Mouse (Mus musculus) MEL (cell line): ENCODE measurements at regions not wholly inside any gene's neighbourhood (a gene's known extent, or its start where the extent isn't known, plus 50 kb on each side); places are given as distances from the start of the nearest gene placed in this dataset.

Experiments used
- DNase-seq: peaks from one replicate; pipeline ENCODE4 v3.0.0; 2011; ENCODE audit warnings: low read depth, low spot score
- H3K27ac ChIP-seq: 2 replicates; pipeline ENCODE4 v1.5.1; 2012; ENCODE audit warnings: low read depth, mild to moderate bottlenecking, control low read depth, low read length, moderate library complexity; ENCODE audit not compliant: control insufficient read depth
- H3K27me3 ChIP-seq, 2 experiments: fragments of 150-350 bp in 1 of 2; sonication (generic) in 1 of 2; 2 replicates each; pipeline ENCODE4 v1.6.1; 2012; ENCODE audit warnings: low read length in 2 of 2, mild to moderate bottlenecking in 2 of 2, improper control_type of control experiment in 1 of 2, moderate library complexity in 1 of 2; ENCODE audit not compliant: insufficient read depth in 2 of 2, control insufficient read depth in 1 of 2
- H3K36me3 ChIP-seq, 2 experiments: 2 replicates each; pipeline ENCODE4 v1.6.1; 2012 to 2014; ENCODE audit warnings: low read length in 2 of 2, improper control_type of control experiment in 1 of 2, inconsistent platforms in 1 of 2, mild to moderate bottlenecking in 1 of 2; ENCODE audit not compliant: insufficient read depth in 2 of 2, control insufficient read depth in 1 of 2
- H3K4me1 ChIP-seq, 2 experiments: fragments of 150-350 bp in 1 of 2; sonication (generic) in 1 of 2; 2 replicates each; pipeline ENCODE4 v1.6.1; 2012; ENCODE audit warnings: low read length in 2 of 2, improper control_type of control experiment in 1 of 2, mild to moderate bottlenecking in 1 of 2; ENCODE audit not compliant: insufficient read depth in 2 of 2, control insufficient read depth in 1 of 2
- H3K4me3 ChIP-seq, 2 experiments: fragments of 150-350 bp in 1 of 2; sonication (generic) in 1 of 2; 2 replicates each; pipeline ENCODE4 v1.5.1; 2012; ENCODE audit warnings: low read depth in 2 of 2, low read length in 2 of 2, mild to moderate bottlenecking in 2 of 2, moderate library complexity in 2 of 2, control low read depth in 1 of 2, improper control_type of control experiment in 1 of 2; ENCODE audit not compliant: control insufficient read depth in 1 of 2, insufficient read depth in 1 of 2
- H3K79me2 ChIP-seq: 2 replicates; pipeline ENCODE4 v1.6.1; 2012; ENCODE audit warnings: mild to moderate bottlenecking, low read length, moderate library complexity; ENCODE audit not compliant: control insufficient read depth, poor library complexity, insufficient read depth
- H3K9ac ChIP-seq: 2 replicates; pipeline ENCODE4 v1.6.1; 2012; ENCODE audit warnings: low read depth, mild to moderate bottlenecking, control low read depth, low read length, moderate library complexity; ENCODE audit not compliant: control insufficient read depth, poor library complexity, severe bottlenecking
- H3K9me3 ChIP-seq: fragments of 150-350 bp; sonication (generic); replicated peaks from 2 replicates; pipeline ENCODE4 v1.6.1; 2012; ENCODE audit warnings: mild to moderate bottlenecking, low read length, improper control_type of control experiment, moderate library complexity; ENCODE audit not compliant: insufficient read depth
- BHLHE40 ChIP-seq: IDR thresholded peaks from 2 replicates; pipeline ENCODE4 v1.6.1; 2012; ENCODE audit warnings: low read depth, mild to moderate bottlenecking, inconsistent platforms, low read length, improper control_type of control experiment, borderline replicate concordance
- CHD2 ChIP-seq: IDR thresholded peaks from 2 replicates; pipeline ENCODE4 v1.6.1; 2011; ENCODE audit warnings: low read length, improper control_type of control experiment
- CTCF ChIP-seq, 3 experiments: IDR thresholded peaks in 2 of 3; conservative IDR thresholded peaks in 1 of 3; 2 replicates each; pipeline ENCODE4 v1.5.1; 2011 to 2012; ENCODE audit warnings: low read length in 3 of 3, low read depth in 2 of 3, mild to moderate bottlenecking in 2 of 3, improper control_type of control experiment in 1 of 3, inconsistent platforms in 1 of 3, mixed read lengths in 1 of 3, moderate library complexity in 1 of 3; ENCODE audit not compliant: control insufficient read depth in 1 of 3, insufficient read depth in 1 of 3, poor library complexity in 1 of 3, severe bottlenecking in 1 of 3
- JUND ChIP-seq: IDR thresholded peaks from 2 replicates; pipeline ENCODE4 v1.6.1; 2011; ENCODE audit warnings: low read depth, mild to moderate bottlenecking, improper control_type of control experiment, low read length
- KAT2A ChIP-seq: conservative IDR thresholded peaks from 2 replicates; pipeline ENCODE4 v1.6.1; 2012; ENCODE audit warnings: low read depth, low read length, improper control_type of control experiment, inconsistent platforms
- MAX ChIP-seq: IDR thresholded peaks from 2 replicates; pipeline ENCODE4 v1.6.1; 2011; ENCODE audit warnings: low read length, improper control_type of control experiment
- MXI1 ChIP-seq: IDR thresholded peaks from 2 replicates; pipeline ENCODE4 v1.6.1; 2011; ENCODE audit warnings: mild to moderate bottlenecking, low read depth, low read length, improper control_type of control experiment
- MYB ChIP-seq: IDR thresholded peaks from 2 replicates; pipeline ENCODE4 v1.6.1; 2011; ENCODE audit warnings: mild to moderate bottlenecking, low read depth, low read length, improper control_type of control experiment
- NELFE ChIP-seq: IDR thresholded peaks from 2 replicates; pipeline ENCODE4 v1.6.1; 2011; ENCODE audit warnings: low read depth, low read length, improper control_type of control experiment
- RAD21 ChIP-seq: IDR thresholded peaks from 2 replicates; pipeline ENCODE4 v1.6.1; 2011; ENCODE audit warnings: mild to moderate bottlenecking, low read depth, low read length, improper control_type of control experiment
- UBTF ChIP-seq: IDR thresholded peaks from 2 replicates; pipeline ENCODE4 v1.6.1; 2012; ENCODE audit warnings: low read depth, mild to moderate bottlenecking, inconsistent platforms, low read length, improper control_type of control experiment, moderate library complexity, borderline replicate concordance; ENCODE audit not compliant: insufficient read depth
- USF2 ChIP-seq, 2 experiments: IDR thresholded peaks; 2 replicates each; pipeline ENCODE4 v1.6.1; 2011 to 2012; ENCODE audit warnings: improper control_type of control experiment in 2 of 2, low read length in 2 of 2, borderline replicate concordance in 1 of 2, inconsistent platforms in 1 of 2, low read depth in 1 of 2, mild to moderate bottlenecking in 1 of 2; ENCODE audit not compliant: insufficient read depth in 1 of 2
- ZC3H11A ChIP-seq: IDR thresholded peaks from 2 replicates; pipeline ENCODE4 v1.6.1; 2012; ENCODE audit warnings: low read depth, mild to moderate bottlenecking, inconsistent platforms, low read length, improper control_type of control experiment
- ZKSCAN1 ChIP-seq: IDR thresholded peaks from 2 replicates; pipeline ENCODE4 v1.6.1; 2012; ENCODE audit warnings: low read depth, mild to moderate bottlenecking, inconsistent platforms, low read length, improper control_type of control experiment, moderate library complexity
- ZNF384 ChIP-seq: IDR thresholded peaks from 2 replicates; pipeline ENCODE4 v1.6.1; 2012; ENCODE audit warnings: low read depth, mild to moderate bottlenecking, inconsistent platforms, low read length, improper control_type of control experiment

GRCm38 (mm10) chr3:128187330-128188044 lies 291.4 kb upstream of the Fam241a start:
- TF ChIP-seq MYB (no peak), USF2 (IDR thresholded peaks at IDR 0.05; ENCODE audit: borderline replicate concordance in 1 of 2, insufficient read depth in 1 of 2, low read depth in 1 of 2, low read length in 2 of 2) (no peak), ZKSCAN1 (no peak), CHD2 (no peak), NELFE (no peak), ZC3H11A (no peak), BHLHE40 (no peak), RAD21 (no peak)
- H3K79me2 ChIP-seq: no peaks in the 10 kb centered on the region
- no peaks in the 10 kb centered on the region for H3K36me3 ChIP-seq
- no peak overlapping the region for H3K27ac ChIP-seq
- DNase-seq: no peak
- no peaks in the 10 kb centered on the region for H3K9me3 ChIP-seq
- H3K4me1 ChIP-seq: no peaks in the 10 kb centered on the region
- no peak overlapping the region for H3K4me3 ChIP-seq
- no peaks in the 10 kb centered on the region for H3K27me3 ChIP-seq
- no peak overlapping the region for H3K9ac ChIP-seq

DNA sequence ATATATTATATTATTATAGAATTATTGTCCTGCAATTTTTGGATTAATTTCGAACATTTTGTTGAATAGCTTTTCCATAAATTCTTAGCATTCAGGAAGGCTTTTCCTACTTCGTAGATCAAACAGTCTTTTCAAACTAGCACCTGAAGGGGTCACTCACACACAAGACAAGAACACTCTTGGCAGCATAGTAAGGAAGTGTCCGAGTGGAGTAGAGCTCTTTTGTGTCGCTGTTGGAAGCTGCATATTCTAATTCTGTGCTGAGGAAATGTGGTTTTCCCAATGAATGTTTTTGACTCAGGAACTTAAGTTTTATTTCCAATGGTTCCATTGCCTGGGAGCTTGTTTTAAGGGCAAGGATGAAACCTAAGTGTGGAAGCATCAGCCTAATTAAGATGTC lies 290.2 kb upstream of the Fam241a start:
- H3K36me3 ChIP-seq: no peaks in the 10 kb centered on the region
- no peaks in the 10 kb centered on the region for H3K27me3 ChIP-seq
- no peak overlapping the region for H3K27ac ChIP-seq
- no peak for DNase-seq
- H3K79me2 ChIP-seq: no peaks in the 10 kb centered on the region
- H3K9me3 ChIP-seq: no peaks in the 10 kb centered on the region
- no peak overlapping the region for H3K4me3 ChIP-seq
- H3K9ac ChIP-seq: no peak overlapping the region
- TF ChIP-seq CHD2 (no peak), UBTF (no peak), MXI1 (no peak)
- no peaks in the 10 kb centered on the region for H3K4me1 ChIP-seq

GRCm38 (mm10) chr3:128181221-128181908 lies 285.2 kb upstream of the Fam241a start:
- H3K27me3 ChIP-seq: no peaks in the 10 kb centered on the region
- TF ChIP-seq KAT2A: no peak
- TF ChIP-seq MAX: no peak
- TF ChIP-seq NELFE: no peak
- no peak for TF ChIP-seq CTCF (IDR thresholded peaks at IDR 0.05 in 2 of 3, conservative IDR thresholded peaks at IDR 0.05 in 1 of 3; ENCODE audit: control insufficient read depth in 1 of 3, insufficient read depth in 1 of 3, low read depth in 2 of 3, low read length in 3 of 3, poor library complexity in 1 of 3, severe bottlenecking in 1 of 3)
- no peak for TF ChIP-seq ZNF384
- TF ChIP-seq JUND: no peak
- H3K4me1 ChIP-seq: no peaks in the 10 kb centered on the region
- DNase-seq: no peak
- H3K9ac ChIP-seq: no peak overlapping the region
- no peak overlapping the region for H3K4me3 ChIP-seq
- no peaks in the 10 kb centered on the region for H3K9me3 ChIP-seq
- H3K27ac ChIP-seq: no peak overlapping the region
- no peaks in the 10 kb centered on the region for H3K36me3 ChIP-seq
- no peaks in the 10 kb centered on the region for H3K79me2 ChIP-seq
